Mouse (Mus musculus): ENCODE results near the gene Zfp87. TPM values are rescaled to one million over a fixed set of nuclear protein-coding genes. Genes with fewer than 3 reads are reported as not detected.

Gene Zfp87
- polyA plus RNA-seq, 1 experiment, result 55.8 TPM

Other genes with a start within 250 kb of the Zfp87 start
- 0.58 and 1.7 TPM in 2 replicates for gene Zfp458, start 247.7 kb downstream of the Zfp87 start, polyA plus RNA-seq (2012; ENCODE audit: insufficient read depth, insufficient read length, missing spikeins)
- not detected in 2 replicates for gene Zfp457, start 219.7 kb downstream of the Zfp87 start, polyA plus RNA-seq (2012; ENCODE audit: insufficient read depth, insufficient read length, missing spikeins)
- 1.8 and 4.7 TPM in 2 replicates for gene Zfp595, start 193.6 kb downstream of the Zfp87 start, polyA plus RNA-seq (2012; ENCODE audit: insufficient read depth, insufficient read length, missing spikeins)
- not detected in 2 replicates for gene Gm28044, start 165.6 kb downstream of the Zfp87 start, polyA plus RNA-seq (2012; ENCODE audit: insufficient read depth, insufficient read length, missing spikeins)
- gene Zfp953, start 165.6 kb downstream of the Zfp87 start, polyA plus RNA-seq (2012; ENCODE audit: insufficient read depth, insufficient read length, missing spikeins), result 1.1 and 1.3 TPM in 2 replicates
- gene Gm28041, start 150.4 kb downstream of the Zfp87 start, polyA plus RNA-seq (2012; ENCODE audit: insufficient read depth, insufficient read length, missing spikeins), result 3.7 TPM in 1 of 2 replicates, not detected in the other
- gene Zfp456, start 150.4 kb downstream of the Zfp87 start, polyA plus RNA-seq (2012; ENCODE audit: insufficient read depth, insufficient read length, missing spikeins), result 0.59 and 1.9 TPM in 2 replicates
- 0.67 and 2.1 TPM in 2 replicates for gene Zfp429, start 126.4 kb downstream of the Zfp87 start, polyA plus RNA-seq (2012; ENCODE audit: insufficient read depth, insufficient read length, missing spikeins)
- 0.52 TPM in 1 of 2 replicates, not detected in the other for gene Zfp459, start 104.8 kb downstream of the Zfp87 start, polyA plus RNA-seq (2012; ENCODE audit: insufficient read depth, insufficient read length, missing spikeins)
- gene Zfp874a, start 74.6 kb downstream of the Zfp87 start, polyA plus RNA-seq (2012; ENCODE audit: insufficient read depth, insufficient read length, missing spikeins), result 9.5 and 15.8 TPM in 2 replicates
- 6.2 and 10.3 TPM in 2 replicates for gene Zfp874b, start 41.9 kb downstream of the Zfp87 start, polyA plus RNA-seq (2012; ENCODE audit: insufficient read depth, insufficient read length, missing spikeins)
- gene Zfp58, start 25.6 kb downstream of the Zfp87 start, polyA plus RNA-seq (2012; ENCODE audit: insufficient read depth, insufficient read length, missing spikeins), result 3.1 and 4.8 TPM in 2 replicates
- not detected in 2 replicates for gene Gm26965, start within 50 bp of the Zfp87 start, polyA plus RNA-seq (2012; ENCODE audit: insufficient read depth, insufficient read length, missing spikeins)
- gene Zfp748, start 27.7 kb upstream of the Zfp87 start, polyA plus RNA-seq (2012; ENCODE audit: insufficient read depth, insufficient read length, missing spikeins), result 2.1 and 5.4 TPM in 2 replicates
- gene Zfp729b, start 83.5 kb upstream of the Zfp87 start, polyA plus RNA-seq (2012; ENCODE audit: insufficient read depth, insufficient read length, missing spikeins), result 4.0 and 5.3 TPM in 2 replicates
- 1.7 TPM in 1 of 2 replicates, not detected in the other for gene Gm49345, start 111.6 kb upstream of the Zfp87 start, polyA plus RNA-seq (2012; ENCODE audit: insufficient read depth, insufficient read length, missing spikeins)
- gene Zfp729a, start 111.6 kb upstream of the Zfp87 start, polyA plus RNA-seq (2012; ENCODE audit: insufficient read depth, insufficient read length, missing spikeins), result 2.0 and 3.9 TPM in 2 replicates
- gene Zfp738, start 160.9 kb upstream of the Zfp87 start, polyA plus RNA-seq (2012; ENCODE audit: insufficient read depth, insufficient read length, missing spikeins), result 6.9 and 7.0 TPM in 2 replicates
- 3.0 and 6.1 TPM in 2 replicates for gene Zfp65, start 203.0 kb upstream of the Zfp87 start, polyA plus RNA-seq (2012; ENCODE audit: insufficient read depth, insufficient read length, missing spikeins)
- gene Zfp85, start 229.1 kb upstream of the Zfp87 start, polyA plus RNA-seq (2012; ENCODE audit: insufficient read depth, insufficient read length, missing spikeins), result 1.8 and 2.0 TPM in 2 replicates

All from brown adipose tissue, adult 24 weeks (tissue).